Mouse (Mus musculus) urinary bladder, postnatal 10 days (tissue): ENCODE results near the gene Chd9.
"Not testable (repeated sequence)": the region's sequence is repeated elsewhere in the genome, so short reads cannot be mapped to it uniquely, and the experiment has no call there.

Experiments used
- DNase-seq: peaks from one replicate; pipeline ENCODE4 v3.0.0; 2022; ENCODE audit warnings: low spot score

Gene Chd9

DNA sequence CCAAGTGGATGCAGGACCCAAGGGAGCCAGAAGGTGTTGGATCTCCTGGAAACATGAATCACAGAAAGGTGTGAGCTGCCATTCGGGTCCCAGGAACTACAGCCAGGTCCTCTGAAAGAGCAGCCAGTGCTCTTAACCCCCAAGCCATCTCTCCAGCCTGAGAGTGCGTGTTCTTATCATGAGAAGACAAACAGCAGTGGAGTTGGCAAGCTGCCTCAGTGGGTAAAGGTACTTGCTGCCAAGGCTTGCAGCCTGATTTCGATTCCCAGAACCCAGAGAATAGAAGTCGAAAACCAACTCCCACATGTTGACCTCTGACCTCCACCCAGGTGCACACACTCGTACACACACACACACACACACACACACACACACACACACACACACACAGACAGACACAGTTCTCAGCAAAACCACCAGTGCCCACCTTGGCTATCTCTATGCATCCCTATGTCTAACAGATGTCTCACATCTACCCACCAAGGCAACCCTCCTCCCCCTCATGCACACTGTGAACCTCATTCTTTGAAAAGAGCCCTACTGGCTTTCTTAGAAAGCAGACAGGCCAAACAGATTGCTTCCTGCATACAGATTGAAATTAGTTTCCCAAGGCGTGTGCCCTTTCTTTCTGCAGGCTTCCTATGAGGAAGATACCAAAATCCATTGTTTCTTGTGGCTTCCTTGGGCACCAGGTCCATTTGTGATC, 43.4 kb downstream of the Chd9 start:
- DNase-seq: no peak

DNA sequence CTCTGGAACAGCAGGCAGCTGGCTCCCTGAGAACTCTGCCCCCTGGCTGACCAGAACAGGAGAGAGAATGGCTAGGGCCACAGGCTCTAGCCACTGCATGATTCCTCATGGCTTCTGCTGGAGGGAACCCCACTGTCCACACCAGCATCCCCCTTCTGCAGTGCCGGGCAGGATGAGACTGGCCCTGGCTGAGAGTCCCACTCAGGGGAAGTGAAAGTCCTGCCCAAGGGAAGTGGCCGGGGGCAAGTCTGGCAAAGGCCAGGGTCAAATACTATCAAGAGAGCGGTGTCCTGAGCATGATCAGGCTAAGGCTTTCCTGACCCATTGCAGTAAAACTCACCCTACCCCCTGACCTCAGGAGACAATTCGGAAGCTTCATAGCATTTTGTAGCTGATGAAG, 44.9 kb downstream of the Chd9 start:
- no peak for DNase-seq

DNA sequence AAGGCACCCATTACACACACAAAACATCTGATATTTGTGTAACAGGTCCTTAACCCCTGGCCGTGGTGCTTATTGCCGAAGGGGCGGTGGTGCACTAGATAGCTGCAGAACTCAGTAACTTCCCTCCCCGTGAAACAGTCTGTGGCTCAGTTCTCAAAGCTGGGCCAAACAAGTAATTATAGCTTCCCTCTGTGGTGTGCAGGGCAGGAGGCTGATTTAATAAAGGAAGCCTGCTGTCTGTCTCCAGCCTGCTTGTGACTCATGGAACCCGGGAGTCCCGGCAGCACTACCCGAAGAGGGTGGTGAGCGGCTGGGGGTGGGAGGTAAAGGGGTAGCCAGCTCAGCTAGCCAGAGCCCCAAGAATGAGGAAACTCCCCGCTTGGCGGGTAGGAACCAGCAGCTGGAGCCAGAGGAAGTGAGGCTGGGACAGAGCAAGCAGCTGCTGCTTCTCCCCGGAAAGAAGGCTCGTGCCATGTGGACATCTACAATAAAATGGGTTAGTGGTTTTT, 48.1 kb downstream of the Chd9 start:
- DNase-seq: peak; percentile 26

DNA sequence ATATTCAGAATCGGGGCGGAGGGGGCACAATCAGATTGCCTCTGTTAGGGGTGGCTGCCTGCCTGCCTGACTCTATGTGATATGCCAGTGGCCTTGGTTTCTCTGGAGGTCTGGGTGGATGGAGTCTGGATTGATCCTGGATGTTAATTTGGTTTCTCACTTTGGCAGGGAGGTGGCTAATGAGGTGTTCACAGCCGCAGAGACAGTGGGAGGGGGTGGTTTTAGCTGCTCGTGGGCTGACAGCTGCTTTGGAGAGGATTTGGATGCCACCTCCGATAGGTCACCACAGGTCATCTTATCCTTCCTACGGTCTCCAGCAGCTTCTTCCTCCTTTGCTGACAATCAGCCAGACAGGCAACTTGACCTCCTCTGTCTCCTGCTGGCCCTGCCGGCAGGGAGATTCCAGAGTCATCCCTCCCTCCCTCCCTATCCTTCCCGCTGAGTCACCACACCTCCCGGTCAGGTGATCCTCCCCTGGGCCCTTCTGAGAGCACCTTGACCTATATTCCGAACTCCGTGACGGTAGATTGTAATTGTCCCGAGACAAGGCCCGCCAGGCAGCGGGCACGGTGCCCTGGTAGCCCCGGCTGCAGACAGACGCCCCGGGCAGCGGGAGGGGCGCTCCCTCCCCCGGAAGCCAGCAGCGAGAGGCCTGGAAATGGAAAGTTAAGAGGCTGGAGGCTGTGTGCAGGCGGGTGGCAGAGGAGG, 48.7 kb downstream of the Chd9 start:
- DNase-seq: peak; percentile 21

DNA sequence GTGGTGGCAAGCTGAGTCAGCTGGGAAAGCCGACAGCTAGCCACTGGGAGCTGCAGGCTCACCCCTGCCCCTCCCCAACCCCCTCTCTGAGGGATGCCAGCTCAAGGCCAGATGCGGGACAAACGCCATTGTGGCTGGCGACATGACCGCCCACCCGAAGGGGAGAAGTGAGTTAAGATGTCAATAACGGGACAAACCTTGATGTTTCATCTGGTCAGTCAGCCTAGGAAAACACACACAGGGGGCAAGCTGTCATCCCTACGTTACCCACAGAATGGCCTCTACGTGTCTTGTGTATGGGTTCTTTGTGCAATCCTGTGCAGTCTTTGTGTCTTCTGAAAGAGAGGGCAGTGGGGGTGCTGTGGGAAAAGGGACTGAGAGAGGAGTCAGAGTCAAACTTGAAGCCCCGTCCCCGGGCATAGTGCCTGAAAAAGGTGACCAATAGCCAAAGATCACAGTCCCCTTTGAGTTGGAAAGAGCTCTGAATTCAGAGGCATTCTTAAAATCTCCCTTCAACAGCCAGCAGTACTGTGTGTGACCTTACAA, 49.4 kb downstream of the Chd9 start:
- no peak for DNase-seq

- no peak for DNase-seq
These were observed 50.4 kb downstream of the Chd9 start for GRCm38 (mm10) chr8:90878551-90878950.

DNA sequence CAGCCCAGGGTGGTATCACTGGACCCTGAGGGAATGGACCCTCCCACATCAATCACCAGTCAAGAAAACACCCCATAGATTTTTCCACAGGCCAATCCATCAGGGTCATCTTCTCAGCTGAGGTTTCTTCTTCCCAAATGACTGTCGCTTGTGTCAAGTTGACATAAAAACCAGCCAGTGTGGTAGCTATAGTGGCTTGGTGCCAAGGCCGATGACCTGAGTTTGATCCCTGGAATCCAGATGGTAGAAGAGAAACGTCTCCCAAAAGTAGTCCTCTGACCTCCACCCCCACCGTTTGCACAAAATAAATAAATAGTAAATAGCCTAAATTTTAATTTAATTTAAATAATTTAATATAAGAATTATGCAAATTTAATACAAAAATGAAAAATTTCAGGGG, 51.9 kb downstream of the Chd9 start:
- DNase-seq: no peak

DNA sequence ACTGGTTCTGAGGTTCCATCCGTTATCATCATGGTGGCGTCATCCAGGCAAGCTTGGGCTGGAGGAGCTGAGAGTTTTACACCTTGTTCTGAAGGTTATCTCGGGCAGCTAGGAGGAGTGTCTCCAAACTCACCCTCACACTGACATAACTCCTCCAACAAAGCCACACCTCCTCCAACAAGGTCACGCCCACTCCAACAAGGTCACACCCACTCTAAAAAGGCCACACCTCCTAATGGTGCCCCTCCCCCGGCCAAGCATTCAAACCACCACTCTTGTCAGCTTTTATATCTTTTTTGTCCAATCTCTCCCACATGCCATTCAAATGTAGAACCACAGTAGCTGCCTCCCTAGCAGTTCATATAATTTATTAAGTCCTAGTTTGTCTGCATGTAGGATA, 53.0 kb downstream of the Chd9 start:
- no peak for DNase-seq

DNA sequence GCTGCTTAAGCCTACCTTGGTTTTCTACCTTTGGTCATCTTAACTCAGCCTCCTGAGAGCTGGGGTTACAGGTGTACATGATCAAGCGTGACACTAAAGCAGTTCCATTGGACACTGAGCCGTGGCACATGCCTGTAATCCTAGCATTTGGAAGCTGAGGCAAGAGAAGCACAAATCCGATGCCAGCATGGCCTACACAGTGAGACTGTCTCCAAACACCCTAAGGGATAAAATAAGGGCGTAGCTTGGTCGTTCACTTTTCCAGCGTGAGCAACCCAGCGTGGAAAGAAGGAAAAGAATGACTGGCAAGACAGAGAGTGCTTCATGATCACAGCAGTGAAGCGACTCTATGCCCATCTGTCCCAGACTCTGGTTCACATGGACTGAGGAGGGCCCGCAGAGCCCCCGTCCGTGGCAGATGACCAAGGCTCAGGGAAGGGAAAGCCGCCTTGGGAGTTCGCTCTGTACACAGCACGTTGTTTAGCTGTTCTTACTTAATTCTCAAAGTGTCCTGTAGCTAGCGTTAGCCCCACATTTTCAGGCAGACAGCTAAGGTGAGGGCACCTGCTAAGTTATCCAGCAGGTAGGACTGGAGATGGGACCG, 54.0 kb downstream of the Chd9 start:
- no peak for DNase-seq

GRCm38 (mm10) chr8:90885671-90886368, 57.7 kb downstream of the Chd9 start:
- no peak for DNase-seq

DNA sequence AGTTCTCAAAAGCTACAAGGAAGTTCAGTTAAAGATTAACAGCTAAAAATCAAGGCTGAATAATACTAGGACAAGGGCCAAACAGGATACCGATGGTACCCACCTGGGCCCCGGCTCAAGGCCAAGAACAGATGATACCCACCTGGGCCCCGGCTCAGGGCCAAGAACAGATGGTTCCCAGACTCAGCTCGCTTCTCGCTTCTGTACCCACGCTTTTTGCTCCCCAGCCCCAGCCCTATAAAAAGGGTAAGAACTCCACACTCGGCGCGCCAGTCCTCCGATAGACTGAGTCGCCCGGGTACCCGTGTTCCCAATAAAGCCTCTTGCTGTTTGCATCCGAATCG, 58.2 kb downstream of the Chd9 start:
- DNase-seq: not testable (repeated sequence)

DNA sequence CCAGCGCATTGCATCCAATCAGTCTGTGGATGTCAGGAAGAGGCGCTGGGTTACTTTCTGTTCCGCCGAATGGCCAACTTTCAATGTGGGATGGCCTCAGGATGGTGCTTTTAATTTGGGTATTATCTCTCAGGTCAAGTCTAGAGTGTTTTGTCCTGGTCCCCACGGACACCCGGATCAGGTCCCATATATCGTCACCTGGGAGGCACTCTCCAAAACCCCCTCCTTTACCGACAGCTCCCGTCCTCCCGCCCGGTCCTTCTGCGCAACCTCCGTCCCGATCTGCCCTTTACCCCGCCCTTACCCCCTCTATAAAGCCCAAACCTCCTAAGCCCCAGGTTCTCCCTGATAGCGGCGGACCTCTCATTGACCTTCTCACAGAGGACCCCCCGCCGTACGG, 59.2 kb downstream of the Chd9 start:
- not testable (repeated sequence) for DNase-seq

DNA sequence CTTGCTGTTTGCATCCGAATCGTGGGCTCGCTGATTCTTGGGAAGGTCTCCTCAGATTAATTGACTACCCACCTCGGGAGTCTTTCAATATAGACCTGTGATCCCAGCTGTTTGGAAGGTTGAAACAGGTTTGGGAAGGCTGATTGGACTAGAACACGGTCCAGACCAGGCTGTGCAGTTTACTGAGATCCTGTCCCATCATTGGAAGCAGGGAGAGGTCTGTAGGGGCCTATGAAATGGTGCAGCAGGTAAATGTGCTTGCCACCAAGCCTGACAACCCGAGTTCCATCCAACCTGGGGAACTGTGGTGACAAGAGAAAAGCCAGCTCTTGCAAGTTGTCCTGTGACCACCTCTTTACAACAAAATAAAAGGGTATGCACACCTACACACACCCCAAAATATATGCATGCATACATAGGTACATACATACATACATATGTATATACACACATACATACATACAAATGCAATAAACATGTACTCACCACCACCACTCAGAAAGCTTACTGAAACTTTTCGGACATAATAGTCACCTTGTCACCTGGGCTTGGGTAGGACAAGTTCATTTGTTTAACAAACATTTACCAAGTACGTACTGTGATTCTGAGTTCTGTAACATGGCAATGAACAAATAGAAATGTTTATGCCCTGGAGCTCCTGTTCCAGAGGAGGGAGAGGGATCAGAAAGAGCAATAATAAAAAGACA, 63.9 kb downstream of the Chd9 start:
- DNase-seq: no peak

- no peak for DNase-seq
These were observed 64.4 kb downstream of the Chd9 start for GRCm38 (mm10) chr8:90892579-90892919.

DNA sequence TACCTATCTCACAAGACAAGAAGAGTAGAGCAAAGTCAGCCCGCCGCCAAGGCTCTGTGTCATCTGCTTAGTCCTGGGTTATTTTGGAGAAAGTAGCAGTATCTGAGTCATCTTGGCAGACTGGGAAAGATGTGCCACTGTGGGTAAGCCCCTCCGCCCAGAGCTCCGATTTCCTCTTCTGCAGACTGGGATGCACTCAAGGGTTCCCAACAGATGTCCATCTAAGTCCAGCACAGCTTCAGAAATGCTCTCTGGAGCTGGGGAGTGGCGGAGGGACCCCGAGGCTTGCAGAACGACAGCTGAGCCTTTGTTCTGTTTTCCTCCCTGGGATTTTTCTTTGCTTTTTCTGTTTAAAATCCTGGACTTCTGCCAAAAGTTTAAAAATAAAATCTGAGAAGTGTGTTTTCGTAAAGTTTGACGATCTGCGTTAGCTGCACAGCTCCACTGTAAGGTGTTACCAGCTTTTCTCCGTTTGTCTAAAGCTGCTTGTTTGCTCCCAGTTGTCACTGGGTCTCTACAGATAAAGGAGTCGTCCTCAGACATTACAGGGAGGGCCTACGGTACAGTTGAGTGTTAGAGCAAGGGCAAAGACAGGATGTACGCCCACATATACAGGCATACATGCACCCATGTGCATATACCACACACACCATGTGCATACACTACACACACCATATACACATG, 66.2 kb downstream of the Chd9 start:
- no peak for DNase-seq

GRCm38 (mm10) chr8:90897343-90897742, 69.2 kb downstream of the Chd9 start:
- DNase-seq: no peak

DNA sequence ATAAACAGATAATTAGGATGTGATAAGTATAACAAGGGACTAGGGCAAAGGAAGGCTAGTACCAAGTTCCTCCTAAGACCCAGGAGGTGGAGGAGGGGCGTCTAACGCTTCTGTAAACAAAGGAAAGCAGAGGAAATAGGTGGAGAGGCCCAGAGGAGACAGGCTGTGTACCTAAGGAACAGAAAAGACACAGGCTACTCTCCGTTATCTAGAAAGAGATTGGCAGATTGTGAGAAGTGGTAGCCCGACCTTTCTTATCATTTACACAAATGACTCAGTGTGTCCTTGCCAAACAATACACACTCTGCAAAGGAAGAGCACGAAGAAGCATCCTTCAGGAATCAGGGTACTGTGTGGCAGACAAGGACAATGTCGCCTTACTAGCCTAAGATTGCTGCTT, 70.4 kb downstream of the Chd9 start:
- no peak for DNase-seq

- no peak for DNase-seq
These were observed 73.8 kb downstream of the Chd9 start for GRCm38 (mm10) chr8:90902002-90902401.

GRCm38 (mm10) chr8:90904171-90904706, 76.1 kb downstream of the Chd9 start:
- no peak for DNase-seq

DNA sequence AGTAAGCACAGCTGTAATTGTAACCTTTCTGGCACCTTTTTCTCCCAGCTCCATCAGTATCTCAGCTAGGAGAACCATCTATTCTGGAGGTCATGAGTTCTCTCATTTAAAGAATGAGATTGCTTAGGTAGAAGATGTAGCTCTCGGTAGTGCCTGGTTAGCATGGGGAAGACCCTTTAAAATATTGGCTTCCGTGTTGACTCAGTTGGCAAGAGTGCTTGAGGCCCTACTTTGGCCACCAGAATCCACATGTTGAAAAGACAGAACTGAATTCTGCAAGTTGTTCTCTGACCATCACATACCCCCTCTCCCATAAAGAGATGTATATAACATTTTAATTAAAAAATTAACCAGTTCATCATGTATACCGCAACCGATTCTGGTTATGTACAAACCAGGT, 78.8 kb downstream of the Chd9 start:
- no peak for DNase-seq

DNA sequence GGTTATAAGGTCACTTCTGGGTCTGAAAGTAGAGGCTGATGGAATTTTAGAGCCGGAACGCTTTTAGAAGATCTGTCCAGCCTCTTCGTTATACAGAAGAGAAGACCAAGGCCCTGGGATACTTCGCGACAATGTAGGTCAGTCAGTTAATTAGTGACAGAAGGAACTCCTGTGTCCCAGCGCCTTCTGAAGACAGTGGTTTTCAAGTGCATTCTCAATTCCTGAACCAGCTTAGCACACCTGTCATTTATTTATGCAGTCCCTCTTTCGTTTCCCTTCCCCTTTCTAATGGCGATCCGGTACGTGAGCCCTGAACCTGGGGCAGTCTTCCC, 79.3 kb downstream of the Chd9 start:
- no peak for DNase-seq
